Mouse (Mus musculus): ENCODE measurements around the gene Rgl3. TPM values are rescaled to one million over a fixed set of nuclear protein-coding genes. Genes with fewer than 3 reads are reported as not detected.

Gene Rgl3
- total RNA-seq (2021), result 1 to 10 TPM; 1.8 to 2.0 TPM

- no peak for DNase-seq (ENCODE audit: low spot score in 2 of 2)
- intact Hi-C loops (cut with DNase I), result no loop called here
Observed at GRCm38 (mm10) chr9:21989230-21990110, at the start of gene Rgl3. Rgl3 (minus strand) TSS chr9:21989446.

- intact Hi-C loops (cut with DNase I), result no loop called here
- DNase-seq (ENCODE audit: low spot score in 2 of 2), result no peak
Observed at GRCm38 (mm10) chr9:22037826-22038225, 48.6 kb upstream of the Rgl3 start.

- intact Hi-C loops (cut with DNase I), result no loop called here
- no peak for DNase-seq (ENCODE audit: low spot score in 2 of 2)
Observed at GRCm38 (mm10) chr9:22035300-22036044, 46.2 kb upstream of the Rgl3 start.

GRCm38 (mm10) chr9:22030386-22030785 lies 41.1 kb upstream of the Rgl3 start:
- peak in 1 of 2 experiments; percentile 63 for DNase-seq (ENCODE audit: low spot score in 2 of 2)
- intact Hi-C loops (cut with DNase I), result no loop called here

GRCm38 (mm10) chr9:22028467-22028866 lies 39.2 kb upstream of the Rgl3 start:
- intact Hi-C loops (cut with DNase I), result no loop called here
- DNase-seq (ENCODE audit: low spot score in 2 of 2), result no peak

GRCm38 (mm10) chr9:22024592-22024991 lies 35.3 kb upstream of the Rgl3 start:
- no peak for DNase-seq (ENCODE audit: low spot score in 2 of 2)
- intact Hi-C loops (cut with DNase I), result no loop called here

- no peak for DNase-seq (ENCODE audit: low spot score in 2 of 2)
- intact Hi-C loops (cut with DNase I), result no loop called here
Observed at GRCm38 (mm10) chr9:22017208-22017825, 28.1 kb upstream of the Rgl3 start.

GRCm38 (mm10) chr9:22016245-22016644 lies 27.0 kb upstream of the Rgl3 start:
- intact Hi-C loops (cut with DNase I), result no loop called here
- no peak for DNase-seq (ENCODE audit: low spot score in 2 of 2)

GRCm38 (mm10) chr9:22012731-22013130 lies 23.5 kb upstream of the Rgl3 start:
- DNase-seq (ENCODE audit: low spot score in 2 of 2), result no peak
- intact Hi-C loops (cut with DNase I), result no loop called here

- intact Hi-C loops (cut with DNase I), result no loop called here
- DNase-seq (ENCODE audit: low spot score in 2 of 2), result no peak
Observed at GRCm38 (mm10) chr9:22011055-22011454, 21.8 kb upstream of the Rgl3 start.

GRCm38 (mm10) chr9:22004546-22004945 lies 15.3 kb upstream of the Rgl3 start:
- DNase-seq (ENCODE audit: low spot score in 2 of 2), result no peak
- intact Hi-C loops (cut with DNase I), result no loop called here

- peak in 1 of 2 experiments; percentile 60 for DNase-seq (ENCODE audit: low spot score in 2 of 2)
- intact Hi-C loops (cut with DNase I), result loop anchor here (2.0 kb wide), 1 partner anchor 46 kb away; no protein-coding TSS in a partner anchor
Observed at GRCm38 (mm10) chr9:22003163-22003554, 13.9 kb upstream of the Rgl3 start.

- DNase-seq (ENCODE audit: low spot score in 2 of 2), result peak; percentile 100
- intact Hi-C loops (cut with DNase I), result loop anchor here (2.0 kb wide), 1 partner anchor 46 kb away; no protein-coding TSS in a partner anchor
Observed at GRCm38 (mm10) chr9:22002194-22003162, 13.2 kb upstream of the Rgl3 start, which contains the start of the genes Ccdc151 and Prkcsh. Ccdc151 (minus strand) TSS chr9:22002634. Prkcsh (plus strand) TSS chr9:22002806.

- DNase-seq (ENCODE audit: low spot score in 2 of 2), result no peak
- intact Hi-C loops (cut with DNase I), result loop anchor here (2.0 kb wide), 1 partner anchor 45 kb away; no protein-coding TSS in a partner anchor
Observed at GRCm38 (mm10) chr9:22001633-22002032, 12.4 kb upstream of the Rgl3 start.

- intact Hi-C loops (cut with DNase I), result no loop called here
- DNase-seq (ENCODE audit: low spot score in 2 of 2), result no peak
Observed at GRCm38 (mm10) chr9:22000296-22000695, 11.1 kb upstream of the Rgl3 start.

- intact Hi-C loops (cut with DNase I), result no loop called here
- DNase-seq (ENCODE audit: low spot score in 2 of 2), result no peak
Observed at GRCm38 (mm10) chr9:21996178-21996867, 7.1 kb upstream of the Rgl3 start.

GRCm38 (mm10) chr9:21992227-21992626 lies 3.0 kb upstream of the Rgl3 start:
- intact Hi-C loops (cut with DNase I), result no loop called here
- DNase-seq (ENCODE audit: low spot score in 2 of 2), result no peak

- intact Hi-C loops (cut with DNase I), result no loop called here
Observed at GRCm38 (mm10) chr9:21988421-21989101, 685 bp downstream of the Rgl3 start.

More at GRCm38 (mm10) chr9:21988421-21989101, 685 bp downstream of the Rgl3 start:
- no peak for DNase-seq (ENCODE audit: low spot score in 2 of 2)
